Mouse (Mus musculus): ENCODE measurements around the gene Rpl3.

DNA sequence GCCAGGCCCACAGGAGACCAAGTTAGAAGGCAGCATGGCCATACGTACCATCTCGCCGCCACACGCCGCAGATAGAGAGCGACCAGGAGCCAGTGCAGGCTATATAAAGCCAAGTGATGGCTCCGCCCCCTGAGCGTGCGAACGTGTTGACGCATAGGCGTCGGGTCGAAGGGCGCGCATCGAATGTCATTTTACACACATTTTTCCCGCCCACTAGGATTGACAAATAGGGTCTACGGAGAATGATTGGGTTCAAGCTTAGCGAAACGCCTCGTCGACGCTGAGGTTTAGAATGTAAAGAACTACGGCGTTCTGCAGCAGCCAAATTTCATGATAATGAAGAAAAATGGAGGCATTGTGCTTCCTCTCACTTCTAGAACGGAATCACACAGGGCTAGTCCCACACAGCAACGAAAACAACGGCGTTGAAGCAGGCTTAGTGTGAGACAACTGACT is 8.4 kb downstream of the Rpl3 start:
- TF ChIP-seq CTCF (IDR thresholded peaks at IDR 0.05; ENCODE audit: low read depth) = peak; percentile 61
- TF ChIP-seq EP300 (IDR thresholded peaks at IDR 0.05; ENCODE audit: low read depth) = peak; percentile 76
